Mouse (Mus musculus) liver, embryonic 14 days (tissue): ENCODE data around the gene Fdx1. TPM values are rescaled to one million over a fixed set of nuclear protein-coding genes. Genes with fewer than 3 reads are reported as not detected.

Experiments used
- polyA plus RNA-seq: library from polyadenylated mRNA; depleted of rRNA; stranded (reverse); fragments of >200 nt; gene quantifications from 2 replicates; pipeline ENCODE4 v1.2.3, GENCODE M21; 2012; rRNA removed

The Fdx1 gene
- polyA plus RNA-seq: 12.1 and 12.6 TPM in 2 replicates

DNA sequence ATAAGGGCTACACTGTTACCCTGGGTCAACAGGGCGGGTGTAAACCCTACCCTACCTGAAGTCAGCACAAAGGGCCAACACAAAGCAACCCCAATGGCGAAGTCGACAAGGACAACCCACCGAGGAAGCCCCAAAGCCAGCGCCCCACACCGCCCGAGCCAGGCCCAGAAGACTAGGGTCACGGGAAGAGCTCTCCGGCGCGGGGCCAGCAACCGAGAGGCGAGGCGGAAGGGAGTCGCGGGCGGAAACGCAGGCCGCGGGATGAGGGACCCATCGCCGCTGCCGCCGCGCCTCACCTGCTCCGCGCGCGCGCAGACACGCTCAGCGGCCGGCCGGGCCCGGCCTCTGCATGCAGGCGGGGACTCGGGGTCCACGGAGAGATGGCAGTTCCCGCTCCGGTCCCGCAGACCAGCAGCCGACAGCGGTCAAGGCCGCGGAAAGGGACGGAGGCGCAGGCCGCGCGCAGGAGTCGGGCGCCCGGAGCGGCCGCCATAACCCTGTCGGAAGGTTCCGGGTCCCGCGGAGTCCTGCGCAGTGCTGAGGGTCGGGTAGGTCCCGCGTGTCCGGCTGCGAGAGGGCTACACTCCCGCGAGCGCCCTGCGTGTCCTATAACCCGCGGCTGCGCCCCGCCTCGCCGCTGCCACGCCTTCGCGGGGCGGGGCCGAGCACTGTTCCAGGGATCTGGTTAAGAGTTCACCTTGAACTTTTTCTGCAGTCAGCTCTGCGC is at the start of gene Fdx1:
TSS of gene Fdx1 (minus strand) at position 582 of the 727 bp plus-strand sequence.

Other genes starting within 250 kb of the Fdx1 start
- gene Arhgap20, start 198.2 kb downstream of the Fdx1 start, polyA plus RNA-seq: 0.01 and 0.07 TPM in 2 replicates
- 27.1 and 32.2 TPM in 2 replicates for gene Rdx, start 83.6 kb upstream of the Fdx1 start, polyA plus RNA-seq
- gene Zc3h12c, start 205.0 kb upstream of the Fdx1 start, polyA plus RNA-seq: 0.37 and 0.45 TPM in 2 replicates